Mouse (Mus musculus) skeletal muscle tissue, adult 2 months (tissue): ENCODE measurements at regions not wholly inside any gene's neighbourhood (a gene's known extent, or its start where the extent isn't known, plus 50 kb on each side); places are given as distances from the start of the nearest gene placed in this dataset.

ENCODE experiments used
- DNase-seq: peaks from one replicate; pipeline ENCODE4 v3.0.0-alpha.2; 2012; ENCODE audit warnings: low read depth, low spot score

DNA sequence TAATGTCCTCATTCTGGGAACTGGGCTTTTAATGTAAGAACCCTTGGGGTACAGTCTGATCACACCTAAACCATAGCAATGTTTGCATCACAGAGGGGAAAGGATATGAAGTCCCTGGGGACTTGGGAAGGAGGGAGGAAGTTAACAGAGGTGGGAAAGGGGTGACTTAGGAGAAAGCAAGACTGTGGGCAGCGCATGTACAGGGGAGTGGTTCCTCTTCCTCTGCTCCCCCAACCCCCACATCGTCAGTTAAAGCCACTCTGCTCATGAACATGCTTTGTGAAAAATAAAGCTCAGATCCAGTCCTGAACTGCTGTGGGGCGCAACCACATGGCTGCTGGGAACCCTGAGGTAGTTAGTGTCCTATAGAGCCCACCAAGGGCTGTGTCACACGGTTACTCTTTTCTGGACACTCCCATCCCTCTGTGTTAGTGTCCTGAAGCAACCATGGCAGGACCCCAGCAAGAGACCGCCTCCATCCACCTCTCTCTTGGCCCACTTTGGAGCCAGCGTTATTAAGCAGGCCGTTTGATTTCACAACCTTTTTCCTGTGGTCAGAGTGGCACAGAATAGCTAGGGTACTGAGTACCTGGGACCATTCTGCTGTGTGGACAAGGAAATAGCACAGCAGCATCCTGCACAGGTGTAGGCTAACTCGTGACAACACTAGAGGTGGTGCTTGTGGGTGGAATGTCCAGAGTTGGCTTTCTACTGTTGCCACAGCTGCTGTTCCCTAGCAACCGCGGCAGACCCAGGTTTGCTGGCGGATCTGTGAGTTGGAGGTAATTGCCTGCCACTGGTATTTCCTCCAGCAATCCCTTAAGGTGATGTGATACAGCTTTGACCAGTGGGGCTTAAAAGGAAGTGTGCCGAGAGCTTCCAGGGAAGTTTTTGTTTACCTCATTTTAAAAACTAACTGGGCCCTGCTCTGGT is 50.3 kb upstream of the Cpeb4 start:
- DNase-seq = no peak
